23 mouse cellular contexts compared by ENCODE assay signal in the genomic region with DNA sequence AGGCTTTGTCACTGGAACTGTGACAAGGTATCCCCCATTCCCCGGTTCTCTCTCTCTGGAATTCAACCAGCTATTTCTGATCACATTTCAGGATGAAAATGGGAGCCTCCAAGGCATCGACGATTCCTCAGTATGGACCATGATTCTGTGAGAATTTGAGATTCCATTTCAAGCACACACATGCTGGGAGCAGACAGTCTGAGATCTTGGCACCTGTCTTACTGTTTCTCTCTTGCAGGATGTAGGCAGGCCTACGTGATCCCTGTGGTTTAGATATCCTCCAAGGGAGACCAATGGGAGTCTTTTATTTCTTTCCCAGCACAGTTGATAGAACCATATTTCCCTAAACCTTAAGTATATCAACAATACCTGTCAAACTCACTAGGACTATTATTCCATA.
"Had no signal": no experiment of that assay in that cellular context is flagged by ENCODE, and none has a peak within 500 bp of the region (broad histone marks: within the 10 kb centered on the region; RNA-seq: fewer than 3 reads in every experiment).

No protein-coding gene starts in this region.

- H3K27me3 ChIP-seq: kidney, embryonic 15.5 days; limb, embryonic 12.5 days; limb, embryonic 15.5 days; midbrain, embryonic 12.5 days; midbrain, embryonic 15.5 days; neural tube, embryonic 12.5 days; neural tube, embryonic 15.5 days had no signal

- H3K4me3 ChIP-seq: kidney, embryonic 15.5 days; left cerebral cortex, adult 2 months; limb, embryonic 12.5 days; limb, embryonic 15.5 days; midbrain, embryonic 12.5 days; midbrain, embryonic 15.5 days; neural tube, embryonic 12.5 days; neural tube, embryonic 15.5 days had no signal

- DNase-seq: kidney, postnatal 10 days; kidney, postnatal 36 days; layer of hippocampus, postnatal 36 days; left cerebral cortex, postnatal 4 days; liver, postnatal 0 days; lung, embryonic 14.5 days; right cerebral cortex, adult 18-20 months; right cerebral cortex, postnatal 14 days; right cerebral cortex, postnatal 4 days; thymus, adult 2 months; thymus, postnatal 14 days; thymus, postnatal 4 days had no signal

- H3K4me1 ChIP-seq: kidney, embryonic 15.5 days; limb, embryonic 12.5 days; limb, embryonic 15.5 days; midbrain, embryonic 12.5 days; midbrain, embryonic 15.5 days; neural tube, embryonic 12.5 days; neural tube, embryonic 15.5 days had no signal

- H3K27ac ChIP-seq: kidney, embryonic 15.5 days; left cerebral cortex, adult 2 months; limb, embryonic 12.5 days; limb, embryonic 15.5 days; liver, embryonic 14.5 days; macrophage; midbrain, embryonic 12.5 days; midbrain, embryonic 15.5 days; neural tube, embryonic 12.5 days; neural tube, embryonic 15.5 days; stomach, postnatal 0 days had no signal
